Mouse (Mus musculus): ENCODE results near the gene Dynlt1b. TPM values are rescaled to one million over a fixed set of nuclear protein-coding genes. Genes with fewer than 3 reads are reported as not detected.
"Not testable (repeated sequence)": the region's sequence is repeated elsewhere in the genome, so short reads cannot be mapped to it uniquely, and the experiment has no call there.

The Dynlt1b gene
- polyA plus RNA-seq, 1 experiment from 2014 or later = 923 TPM

DNA sequence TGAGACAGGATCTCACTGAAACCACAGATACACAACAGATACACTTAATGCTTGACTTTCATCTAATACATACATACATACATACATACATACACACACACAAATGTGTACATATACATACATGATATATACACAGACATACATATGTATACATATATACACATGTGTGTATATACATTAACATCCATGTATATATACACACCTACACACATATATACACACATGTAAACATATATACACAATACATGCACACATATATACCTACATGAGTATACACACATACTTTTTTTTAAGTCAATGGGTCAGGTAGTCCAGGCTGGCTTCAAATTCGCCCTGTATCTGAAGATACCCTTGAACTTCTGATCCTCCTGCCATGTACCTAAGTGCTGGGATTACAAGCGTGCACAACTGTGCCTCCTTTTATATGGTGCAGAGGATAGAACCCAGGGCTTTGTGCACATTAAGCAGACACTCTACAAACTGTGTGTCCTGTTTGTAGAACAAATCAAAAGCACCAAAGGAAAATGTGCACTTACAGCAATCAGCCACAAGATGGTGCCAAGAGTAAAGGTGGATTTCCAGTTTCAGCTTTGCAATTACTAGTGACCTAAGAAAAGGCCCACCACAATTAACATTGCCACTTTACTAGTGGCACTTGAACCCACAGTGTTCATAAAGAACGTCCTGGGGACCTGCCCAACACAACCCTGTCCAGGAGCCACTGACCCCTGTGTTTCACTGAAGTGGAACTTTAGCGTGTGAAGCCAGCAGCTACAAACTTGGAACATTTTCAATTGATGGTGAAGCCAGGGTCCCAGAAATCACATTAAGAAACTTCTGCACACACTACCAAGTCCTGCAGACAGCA, 37.2 kb upstream of the Dynlt1b start:
- not testable (repeated sequence) for H3K36me3 ChIP-seq (ENCODE audit: control insufficient read depth, insufficient read depth, low read length); H3K9me3 ChIP-seq (ENCODE audit: control insufficient read depth, low read length); H3K4me2 ChIP-seq (ENCODE audit: low read depth); H3K27ac ChIP-seq (ENCODE audit: low read depth, low read length); H3K4me3 ChIP-seq (ENCODE audit: low read depth, low read length); H3K27me3 ChIP-seq (ENCODE audit: control insufficient read depth, insufficient read depth, low read length); DNase-seq (ENCODE audit: low spot score); H3K9ac ChIP-seq (ENCODE audit: low read length); H3K4me1 ChIP-seq (ENCODE audit: control insufficient read depth, insufficient read depth, low read length)
- WGBS = no CpG with 5 or more reads among the region's 4 CpGs
- 0 out of 2 replicates have a peak, but pooled peaks have one; percentile 35 for ATAC-seq (ENCODE audit: insufficient read depth, low FRiP score, low TSS enrichment)

DNA sequence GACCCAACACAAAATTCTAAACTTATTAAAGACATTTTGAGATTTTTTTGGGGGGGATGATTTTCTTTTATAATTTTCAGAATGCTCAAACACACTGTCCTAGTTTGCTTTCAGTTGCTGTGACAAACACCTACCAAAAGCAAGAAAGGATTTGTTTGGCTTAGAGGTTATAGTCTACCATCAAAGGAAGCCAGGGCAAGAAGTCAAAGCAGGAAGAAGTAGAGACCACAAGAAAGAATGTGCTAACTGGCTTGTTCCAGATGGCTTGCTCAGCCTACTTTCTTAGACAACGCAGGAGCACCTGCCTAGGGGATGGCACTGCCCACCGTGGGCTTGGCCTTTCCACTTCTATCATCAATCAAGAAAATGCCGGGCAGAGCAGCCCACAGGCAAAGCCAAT, 31.8 kb upstream of the Dynlt1b start:
- ATAC-seq (ENCODE audit: insufficient read depth, low FRiP score, low TSS enrichment); H3K4me2 ChIP-seq (ENCODE audit: low read depth); H3K27ac ChIP-seq (ENCODE audit: low read depth, low read length); H3K4me1 ChIP-seq (ENCODE audit: control insufficient read depth, insufficient read depth, low read length); H3K9ac ChIP-seq (ENCODE audit: low read length); H3K4me3 ChIP-seq (ENCODE audit: low read depth, low read length); DNase-seq (ENCODE audit: low spot score); H3K36me3 ChIP-seq (ENCODE audit: control insufficient read depth, insufficient read depth, low read length); H3K9me3 ChIP-seq (ENCODE audit: control insufficient read depth, low read length); H3K27me3 ChIP-seq (ENCODE audit: control insufficient read depth, insufficient read depth, low read length): not testable (repeated sequence)
- 86% methylated on average over 1 of the region's 3 CpGs for WGBS

DNA sequence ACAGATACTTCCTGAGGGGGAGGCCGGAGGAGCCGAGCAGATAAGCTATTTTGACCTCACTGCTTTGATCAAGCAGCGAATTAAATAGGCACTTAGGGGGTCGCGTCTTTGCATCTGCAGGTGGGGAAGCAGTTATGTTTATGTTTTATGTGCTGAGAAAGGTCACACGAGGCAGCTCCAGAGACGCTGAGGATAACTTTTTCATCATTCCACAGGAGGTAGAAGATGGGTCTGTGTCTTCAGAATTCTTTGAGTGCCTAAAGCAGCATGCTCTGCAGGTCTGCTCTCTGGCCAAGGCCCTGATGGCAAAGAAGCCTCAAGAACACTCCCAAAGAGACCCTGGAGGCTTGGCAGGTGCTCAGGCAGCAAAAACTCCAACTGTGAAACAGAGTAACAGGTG, 31.1 kb upstream of the Dynlt1b start:
- H3K36me3 ChIP-seq (ENCODE audit: control insufficient read depth, insufficient read depth, low read length); H3K27ac ChIP-seq (ENCODE audit: low read depth, low read length); H3K27me3 ChIP-seq (ENCODE audit: control insufficient read depth, insufficient read depth, low read length); H3K4me3 ChIP-seq (ENCODE audit: low read depth, low read length); H3K9ac ChIP-seq (ENCODE audit: low read length); H3K4me1 ChIP-seq (ENCODE audit: control insufficient read depth, insufficient read depth, low read length); H3K9me3 ChIP-seq (ENCODE audit: control insufficient read depth, low read length); ATAC-seq (ENCODE audit: insufficient read depth, low FRiP score, low TSS enrichment); H3K4me2 ChIP-seq (ENCODE audit: low read depth): not testable (repeated sequence)
- WGBS = 49% methylated on average over 7 of the region's 7 CpGs
- DNase-seq (ENCODE audit: low spot score) = peak; percentile 12

DNA sequence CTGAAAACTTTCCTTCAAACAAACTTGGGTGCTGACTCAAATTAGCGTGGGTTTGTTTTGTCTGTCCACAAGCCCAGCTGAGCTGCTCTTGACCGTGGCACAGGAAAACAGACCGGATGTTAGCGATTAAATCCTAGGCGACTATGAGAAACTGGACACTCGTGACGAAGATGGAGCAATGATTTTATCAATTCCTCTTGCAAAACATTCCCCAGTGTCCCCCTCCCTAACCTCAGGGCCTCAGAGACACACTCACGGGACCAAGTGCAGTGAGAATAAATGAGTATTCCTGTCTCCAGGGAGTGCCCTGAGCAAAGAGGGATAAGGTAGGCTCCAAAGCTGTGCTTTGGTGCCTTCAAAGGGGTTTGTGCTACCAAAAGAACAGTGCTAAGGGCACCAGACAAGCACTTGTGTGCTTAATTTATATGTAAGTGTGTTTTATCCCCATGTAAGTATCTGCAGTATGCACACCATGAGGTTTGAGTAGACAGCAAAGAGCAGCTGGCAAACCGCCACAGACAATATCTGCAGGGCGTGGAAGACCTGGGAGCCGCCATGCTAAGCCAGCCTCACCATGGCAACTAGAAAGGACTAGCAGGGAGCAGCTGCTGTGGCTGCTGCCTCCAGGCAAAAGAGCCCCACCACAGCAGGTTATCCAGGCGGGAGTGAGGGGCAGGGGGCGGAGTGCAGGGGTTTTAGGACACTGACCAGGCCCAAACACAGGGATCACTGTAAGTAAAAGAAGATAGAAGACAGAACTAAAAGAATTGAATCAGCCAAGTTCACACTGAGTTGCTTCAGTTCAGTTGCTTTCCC, 30.4 kb upstream of the Dynlt1b start:
- DNase-seq (ENCODE audit: low spot score) = peak; percentile 75
- WGBS = 30% methylated on average over 6 of the region's 13 CpGs
- H3K36me3 ChIP-seq (ENCODE audit: control insufficient read depth, insufficient read depth, low read length); H3K9me3 ChIP-seq (ENCODE audit: control insufficient read depth, low read length); H3K27me3 ChIP-seq (ENCODE audit: control insufficient read depth, insufficient read depth, low read length); H3K4me3 ChIP-seq (ENCODE audit: low read depth, low read length); H3K4me1 ChIP-seq (ENCODE audit: control insufficient read depth, insufficient read depth, low read length); H3K9ac ChIP-seq (ENCODE audit: low read length); H3K4me2 ChIP-seq (ENCODE audit: low read depth): not testable (repeated sequence)
- ATAC-seq (ENCODE audit: insufficient read depth, low FRiP score, low TSS enrichment) = peak; percentile 89
- peak overlapping the region; percentile 77 for H3K27ac ChIP-seq (ENCODE audit: low read depth, low read length)

DNA sequence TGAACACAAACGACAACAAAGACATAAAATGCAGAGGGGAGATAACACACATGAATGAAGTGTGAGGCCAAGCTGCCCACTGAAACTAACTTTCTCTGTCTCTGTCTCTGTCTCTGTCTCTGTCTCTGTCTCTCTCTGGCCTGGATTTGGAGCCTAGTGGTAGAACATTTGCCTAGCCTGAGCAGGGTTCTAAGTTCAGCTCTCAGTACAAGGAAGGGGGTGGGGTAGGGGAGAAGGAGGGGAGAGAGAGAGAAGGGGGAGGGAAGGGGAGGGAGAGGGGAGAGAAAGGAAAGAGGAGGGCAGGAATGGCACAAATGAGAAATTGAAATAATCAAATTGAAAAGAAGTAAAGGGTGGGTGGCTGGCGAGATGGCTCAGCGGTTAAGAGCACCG, 29.8 kb upstream of the Dynlt1b start:
- not testable (repeated sequence) for H3K9ac ChIP-seq (ENCODE audit: low read length); DNase-seq (ENCODE audit: low spot score); H3K4me1 ChIP-seq (ENCODE audit: control insufficient read depth, insufficient read depth, low read length); H3K9me3 ChIP-seq (ENCODE audit: control insufficient read depth, low read length); H3K27me3 ChIP-seq (ENCODE audit: control insufficient read depth, insufficient read depth, low read length); H3K4me2 ChIP-seq (ENCODE audit: low read depth); H3K36me3 ChIP-seq (ENCODE audit: control insufficient read depth, insufficient read depth, low read length); H3K4me3 ChIP-seq (ENCODE audit: low read depth, low read length)
- peak overlapping the region; percentile 77 for H3K27ac ChIP-seq (ENCODE audit: low read depth, low read length)
- peak; percentile 64 for ATAC-seq (ENCODE audit: insufficient read depth, low FRiP score, low TSS enrichment)
- 76% methylated on average over 4 of the region's 4 CpGs for WGBS

DNA sequence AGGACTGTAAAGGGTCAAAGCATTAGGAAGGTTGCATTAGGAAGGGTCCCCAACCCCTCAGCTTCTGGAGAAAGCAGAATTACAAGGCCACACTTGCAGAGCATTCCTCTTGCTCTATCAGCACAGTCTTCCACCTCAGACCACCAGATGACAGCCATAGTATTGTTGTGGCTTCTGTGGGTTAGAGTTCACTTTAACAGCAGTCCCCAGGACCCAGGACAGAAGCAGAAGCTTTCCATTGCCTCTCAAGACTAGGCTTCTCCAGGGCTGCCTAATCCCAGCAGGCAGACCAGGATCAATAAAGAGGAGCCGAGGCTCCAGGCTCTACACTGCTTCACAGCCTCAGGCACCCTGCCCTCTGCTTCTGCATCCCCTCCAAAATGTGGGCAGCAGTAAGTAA, 25.4 kb upstream of the Dynlt1b start:
- H3K4me2 ChIP-seq (ENCODE audit: low read depth); H3K4me3 ChIP-seq (ENCODE audit: low read depth, low read length); H3K36me3 ChIP-seq (ENCODE audit: control insufficient read depth, insufficient read depth, low read length); H3K9me3 ChIP-seq (ENCODE audit: control insufficient read depth, low read length); H3K4me1 ChIP-seq (ENCODE audit: control insufficient read depth, insufficient read depth, low read length); DNase-seq (ENCODE audit: low spot score); H3K27ac ChIP-seq (ENCODE audit: low read depth, low read length); H3K9ac ChIP-seq (ENCODE audit: low read length); H3K27me3 ChIP-seq (ENCODE audit: control insufficient read depth, insufficient read depth, low read length); ATAC-seq (ENCODE audit: insufficient read depth, low FRiP score, low TSS enrichment): not testable (repeated sequence)
- 61% methylated on average over 1 of the region's 1 CpGs for WGBS

DNA sequence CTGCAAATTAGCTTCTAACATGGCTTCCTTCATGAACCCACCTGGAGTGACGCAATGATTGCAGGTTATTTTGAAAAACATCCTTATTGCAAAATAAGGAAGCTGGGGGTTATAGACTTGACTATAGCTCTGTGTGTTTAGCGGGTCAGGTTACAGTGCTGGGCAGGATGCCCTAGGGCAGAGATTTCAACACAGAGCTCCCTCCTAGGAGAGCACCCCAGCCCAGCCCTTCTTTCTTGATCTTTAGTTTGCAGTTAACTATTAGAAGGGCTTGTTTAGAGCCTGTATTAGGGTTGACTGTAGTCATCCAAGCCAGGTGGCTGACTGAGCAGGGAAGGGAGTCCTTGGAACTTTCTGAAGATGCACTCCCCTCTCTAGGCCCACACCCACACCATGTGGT, 22.9 kb upstream of the Dynlt1b start:
- H3K36me3 ChIP-seq (ENCODE audit: control insufficient read depth, insufficient read depth, low read length); DNase-seq (ENCODE audit: low spot score); H3K9ac ChIP-seq (ENCODE audit: low read length); H3K4me1 ChIP-seq (ENCODE audit: control insufficient read depth, insufficient read depth, low read length); H3K4me2 ChIP-seq (ENCODE audit: low read depth); H3K27ac ChIP-seq (ENCODE audit: low read depth, low read length); ATAC-seq (ENCODE audit: insufficient read depth, low FRiP score, low TSS enrichment); H3K4me3 ChIP-seq (ENCODE audit: low read depth, low read length); H3K27me3 ChIP-seq (ENCODE audit: control insufficient read depth, insufficient read depth, low read length); H3K9me3 ChIP-seq (ENCODE audit: control insufficient read depth, low read length): not testable (repeated sequence)
- WGBS = 100% methylated on average over 1 of the region's 2 CpGs

DNA sequence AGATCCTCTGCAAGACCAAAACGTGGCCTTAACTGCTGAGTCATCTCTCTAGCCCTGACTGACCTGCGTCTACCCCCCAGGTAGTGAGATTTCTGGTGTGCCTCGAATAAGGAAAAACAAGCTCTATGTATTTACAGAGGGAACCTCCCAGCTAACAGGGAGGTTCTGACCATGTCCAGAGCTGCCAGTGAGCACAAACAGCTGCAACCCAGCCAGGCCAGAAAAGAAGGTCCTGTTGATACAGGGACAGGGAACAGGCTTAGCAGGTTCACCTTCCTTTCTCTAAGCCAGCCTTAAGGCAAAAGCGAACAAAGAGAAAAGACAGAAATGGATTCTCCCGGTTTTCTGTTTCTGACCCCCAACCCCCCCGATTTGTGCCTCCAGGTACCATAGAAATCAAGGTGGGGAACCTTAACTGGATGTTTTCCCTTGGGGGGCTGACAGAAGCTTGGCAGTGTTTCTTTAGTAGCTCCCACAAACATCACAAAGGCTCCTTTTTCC, 19.1 kb upstream of the Dynlt1b start:
- not testable (repeated sequence) for H3K9me3 ChIP-seq (ENCODE audit: control insufficient read depth, low read length); DNase-seq (ENCODE audit: low spot score)

More for the DNA sequence above, 19.1 kb upstream of the Dynlt1b start:
- not testable (repeated sequence) for H3K27me3 ChIP-seq (ENCODE audit: control insufficient read depth, insufficient read depth, low read length); H3K9ac ChIP-seq (ENCODE audit: low read length); ATAC-seq (ENCODE audit: insufficient read depth, low FRiP score, low TSS enrichment); H3K4me2 ChIP-seq (ENCODE audit: low read depth); H3K27ac ChIP-seq (ENCODE audit: low read depth, low read length); H3K36me3 ChIP-seq (ENCODE audit: control insufficient read depth, insufficient read depth, low read length); H3K4me1 ChIP-seq (ENCODE audit: control insufficient read depth, insufficient read depth, low read length); H3K4me3 ChIP-seq (ENCODE audit: low read depth, low read length)
- 65% methylated on average over 6 of the region's 6 CpGs for WGBS

Data from neural tube, embryonic 11.5 days (tissue).